Mouse (Mus musculus) liver, adult 2 months (tissue): ENCODE data around the gene Gstm1. TPM values are rescaled to one million over a fixed set of nuclear protein-coding genes. Genes with fewer than 3 reads are reported as not detected.
A peak's percentile ranks its signal among the peaks of the same experiment; 100 is the strongest.
"Not testable (repeated sequence)": the region's sequence is repeated elsewhere in the genome, so short reads cannot be mapped to it uniquely, and the experiment has no call there.

Experiments
- DNase-seq: peaks from one replicate; pipeline ENCODE4 v3.0.0-alpha.2; 2011; ENCODE audit warnings: low read depth, low spot score; ENCODE audit errors: extremely low read depth
- H3K27ac ChIP-seq: fragments of 200-500 bp; replicated peaks from 2 replicates; pipeline ENCODE4 v1.5.1; 2012; ENCODE audit warnings: low read depth, mild to moderate bottlenecking, control low read depth, inconsistent platforms, low read length; ENCODE audit not compliant: insufficient read depth
- H3K27me3 ChIP-seq: fragments of 200-500 bp; 2 replicates; pipeline ENCODE4 v1.6.1; 2012; ENCODE audit warnings: mild to moderate bottlenecking, moderate library complexity, low read length, inconsistent platforms; ENCODE audit not compliant: control insufficient read depth, insufficient read depth
- H3K36me3 ChIP-seq: fragments of 200-500 bp; 2 replicates; pipeline ENCODE4 v1.6.1; 2012; ENCODE audit warnings: low read length, inconsistent platforms; ENCODE audit not compliant: control insufficient read depth, insufficient read depth
- H3K4me1 ChIP-seq: fragments of 200-500 bp; 2 replicates; pipeline ENCODE4 v1.6.1; 2011; ENCODE audit warnings: low read length; ENCODE audit not compliant: control insufficient read depth, insufficient read depth
- H3K4me3 ChIP-seq: fragments of 200-500 bp; 2 replicates; pipeline ENCODE4 v1.5.1; 2011; ENCODE audit warnings: low read depth, mild to moderate bottlenecking, control low read depth, low read length, moderate library complexity; ENCODE audit not compliant: insufficient read depth
- H3K79me2 ChIP-seq: fragments of 200-500 bp; 2 replicates; pipeline ENCODE4 v1.6.1; 2012; ENCODE audit warnings: inconsistent platforms, mild to moderate bottlenecking, low read length, moderate library complexity; ENCODE audit not compliant: control insufficient read depth, insufficient read depth
- H3K9ac ChIP-seq: fragments of 200-500 bp; 2 replicates; pipeline ENCODE4 v1.6.1; 2012; ENCODE audit warnings: low read depth, mild to moderate bottlenecking, control low read depth, inconsistent platforms, low read length
- CTCF ChIP-seq: fragments of 200-500 bp; IDR thresholded peaks from 2 replicates; pipeline ENCODE4 v1.5.1; 2011; ENCODE audit warnings: low read depth, low read length, control low read depth
- POLR2A ChIP-seq: fragments of 200-500 bp; IDR thresholded peaks from 2 replicates; pipeline ENCODE4 v1.6.1; 2011; ENCODE audit warnings: low read length, control low read depth; ENCODE audit not compliant: insufficient read depth; ENCODE audit errors: extremely low read depth
- WGBS: fragments of 180-500 bp; shearing (Covaris S2); methylation state at CpG from one replicate; pipeline ENCODE4 v1.1.7; 2018; 5-methylcytosine and 5-hydroxymethylcytosine counted together
- polyA plus RNA-seq: library from polyadenylated mRNA; depleted of rRNA; stranded (reverse); fragments of >200 nt; gene quantifications from 2 replicates; pipeline ENCODE4 v1.2.3, GENCODE M21; 2012
- total RNA-seq: library from RNA; depleted of rRNA; stranded (reverse); fragments of >200 nt; gene quantifications from 2 replicates; pipeline ENCODE4 v1.2.3, GENCODE M21; 2014

The Gstm1 gene
- total and polyA plus RNA-seq, 2 experiments: 474 to 6,847 TPM

DNA sequence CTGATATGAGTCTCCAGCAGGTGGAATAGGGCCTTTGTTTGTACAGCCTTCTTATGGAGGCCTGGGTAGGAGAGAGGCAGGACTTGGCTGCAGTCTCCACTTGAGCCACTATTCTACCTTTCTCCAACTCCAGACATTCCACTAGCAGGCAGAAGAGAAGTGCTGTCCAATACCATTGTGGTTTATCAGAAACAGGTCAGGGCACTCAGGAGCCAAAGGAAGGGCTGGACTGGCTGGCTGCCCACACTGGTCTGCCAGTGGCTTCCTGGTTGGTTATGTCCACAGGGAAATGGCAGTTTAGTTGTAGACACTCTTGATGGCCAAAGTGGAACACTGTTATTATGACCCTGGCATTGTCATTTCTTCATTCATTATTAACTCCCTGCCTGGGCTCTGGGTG lies 14.3 kb upstream of the Gstm1 start:
- Histone ChIP-seq H3K4me1 (peaks cover 22% of the 10 kb centered on the region), H3K36me3 (no peaks in the 10 kb centered on the region), H3K9ac (no peak overlapping the region), H3K27me3 (no peaks in the 10 kb centered on the region), H3K4me3 (no peak overlapping the region), H3K79me2 (no peaks in the 10 kb centered on the region), H3K27ac (0 out of 2 replicates have a peak overlapping the region, but pooled peaks have one; percentile 33)
- peak; percentile 90 for DNase-seq
- no peak for TF ChIP-seq POLR2A
- no peak for TF ChIP-seq CTCF

DNA sequence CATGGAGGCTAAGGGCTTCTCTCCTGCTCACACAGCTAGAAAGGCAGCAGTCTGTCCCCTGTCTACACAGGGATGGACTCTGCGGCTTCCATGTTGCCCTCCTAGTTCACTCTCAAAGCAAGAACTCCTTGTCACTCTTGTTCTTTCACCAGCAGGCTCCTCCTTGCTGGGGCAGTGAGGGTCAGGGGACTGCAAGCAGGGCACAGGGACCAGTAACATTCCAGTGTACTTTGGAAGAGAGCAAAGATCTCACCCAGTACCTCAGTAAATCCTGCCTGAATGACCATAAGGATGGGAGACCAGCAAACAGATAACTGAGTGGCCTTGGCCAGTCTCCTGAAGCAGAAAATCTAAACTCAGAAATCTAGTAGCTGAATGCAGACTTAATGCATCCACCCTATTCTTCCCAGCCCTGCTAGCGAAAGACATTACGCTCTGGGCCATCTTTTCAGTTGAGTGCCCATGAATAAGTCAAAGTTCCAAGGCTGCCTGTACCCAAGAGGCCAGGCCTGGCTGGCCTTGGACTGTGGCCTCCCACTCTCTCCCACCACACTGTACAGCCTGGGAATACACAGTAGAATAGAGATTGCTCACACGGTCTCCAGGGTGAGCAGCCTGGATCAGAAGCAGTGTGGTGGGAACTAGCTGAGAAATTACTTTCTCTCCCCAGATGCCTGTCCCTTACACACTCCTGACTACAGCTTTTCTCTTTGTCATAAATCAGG lies 11.0 kb upstream of the Gstm1 start:
- WGBS: 86% methylated on average over 4 of the region's 4 CpGs
- Histone ChIP-seq H3K9ac (no peak overlapping the region), H3K27ac (0 out of 2 replicates have a peak overlapping the region, but pooled peaks have one; percentile 1), H3K4me1 (peaks cover 38% of the 10 kb centered on the region), H3K4me3 (no peak overlapping the region), H3K36me3 (no peaks in the 10 kb centered on the region), H3K79me2 (no peaks in the 10 kb centered on the region), H3K27me3 (no peaks in the 10 kb centered on the region)
- DNase-seq: peak; percentile 75
- TF ChIP-seq POLR2A: no peak
- TF ChIP-seq CTCF: no peak

DNA sequence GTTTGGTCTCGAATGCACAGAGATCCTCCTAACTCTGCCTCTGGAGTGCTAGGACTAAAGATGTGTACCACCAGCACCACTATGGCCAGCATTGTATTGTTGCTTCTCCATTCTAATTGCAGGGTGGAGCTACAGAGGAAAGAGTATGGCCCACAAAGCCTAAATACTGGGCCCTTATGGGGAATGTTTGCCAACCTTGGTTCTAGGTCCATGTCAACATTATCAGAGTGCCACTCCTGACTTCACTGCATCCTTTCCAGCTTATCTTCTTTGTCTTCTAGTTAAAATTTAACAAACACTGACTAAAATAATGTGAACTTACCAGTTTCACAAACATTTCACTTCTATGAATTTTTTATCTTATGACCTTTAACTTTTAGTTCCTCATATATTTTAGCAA lies 8.8 kb upstream of the Gstm1 start:
- no peak for TF ChIP-seq POLR2A
- TF ChIP-seq CTCF: no peak

DNA sequence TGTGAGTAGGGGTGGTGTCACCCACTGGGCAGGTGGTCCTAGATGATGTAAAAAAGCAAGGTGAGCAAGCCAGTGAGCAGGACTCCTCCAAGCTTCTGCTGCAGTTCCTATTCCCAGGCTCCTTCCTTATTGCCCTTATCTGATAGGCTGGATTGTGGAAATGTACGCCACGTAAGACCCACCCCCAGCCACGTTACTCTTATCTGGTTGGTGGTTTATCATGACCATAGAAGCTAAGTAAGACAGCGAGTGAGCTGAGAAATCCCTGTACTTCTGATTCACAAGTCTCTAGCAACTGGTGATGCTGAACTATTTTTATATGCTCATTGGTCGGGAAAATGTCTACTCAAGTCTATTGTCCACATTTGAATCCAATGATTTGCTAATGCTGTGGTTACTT lies 8.3 kb upstream of the Gstm1 start:
- H3K79me2 ChIP-seq: no peaks in the 10 kb centered on the region
- no peak for TF ChIP-seq POLR2A
- TF ChIP-seq CTCF: no peak
- no peaks in the 10 kb centered on the region for H3K27me3 ChIP-seq
- no peak for DNase-seq
- peaks cover 38% of the 10 kb centered on the region for H3K4me1 ChIP-seq
- WGBS: 56% methylated on average over 5 of the region's 5 CpGs
- peak overlapping the region; percentile 22 for H3K27ac ChIP-seq
- H3K4me3 ChIP-seq: no peak overlapping the region
- H3K36me3 ChIP-seq: no peaks in the 10 kb centered on the region
- no peak overlapping the region for H3K9ac ChIP-seq

More for the DNA sequence above, 8.8 kb upstream of the Gstm1 start:
- WGBS: 36% methylated on average over 1 of the region's 1 CpGs
- no peaks in the 10 kb centered on the region for H3K79me2 ChIP-seq
- no peaks in the 10 kb centered on the region for H3K27me3 ChIP-seq
- peaks cover 42% of the 10 kb centered on the region for H3K4me1 ChIP-seq
- peak overlapping the region; percentile 49 for H3K27ac ChIP-seq
- no peak overlapping the region for H3K9ac ChIP-seq
- no peaks in the 10 kb centered on the region for H3K36me3 ChIP-seq
- DNase-seq: peak; percentile 93
- H3K4me3 ChIP-seq: no peak overlapping the region

DNA sequence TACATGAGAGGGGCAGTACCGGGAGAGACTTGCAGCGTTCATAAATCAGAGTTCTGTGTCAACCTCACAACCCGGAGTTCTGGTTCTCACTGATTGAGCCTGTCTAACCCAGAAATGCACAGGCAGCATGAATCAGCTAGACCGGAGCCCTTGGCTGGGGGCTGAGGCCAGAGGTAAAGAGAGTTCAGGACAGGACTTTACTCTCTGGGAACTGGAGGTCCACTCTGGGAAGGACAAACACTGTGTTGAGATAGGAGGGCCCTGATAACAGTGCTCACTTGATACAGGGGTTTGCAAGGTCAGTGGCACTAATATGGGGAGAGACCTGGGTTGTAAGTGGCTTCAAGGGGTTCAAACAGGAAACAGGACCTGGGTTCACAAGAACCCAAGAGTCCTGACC lies 7.5 kb upstream of the Gstm1 start:
- peak; percentile 79 for DNase-seq
- peaks cover 34% of the 10 kb centered on the region for H3K4me1 ChIP-seq
- 9% methylated on average over 4 of the region's 4 CpGs for WGBS
- H3K9ac ChIP-seq: no peak overlapping the region
- H3K27me3 ChIP-seq: no peaks in the 10 kb centered on the region
- no peaks in the 10 kb centered on the region for H3K36me3 ChIP-seq
- TF ChIP-seq POLR2A (no peak), CTCF (no peak)
- H3K4me3 ChIP-seq: no peak overlapping the region
- H3K27ac ChIP-seq: peak overlapping the region; percentile 39
- no peaks in the 10 kb centered on the region for H3K79me2 ChIP-seq

DNA sequence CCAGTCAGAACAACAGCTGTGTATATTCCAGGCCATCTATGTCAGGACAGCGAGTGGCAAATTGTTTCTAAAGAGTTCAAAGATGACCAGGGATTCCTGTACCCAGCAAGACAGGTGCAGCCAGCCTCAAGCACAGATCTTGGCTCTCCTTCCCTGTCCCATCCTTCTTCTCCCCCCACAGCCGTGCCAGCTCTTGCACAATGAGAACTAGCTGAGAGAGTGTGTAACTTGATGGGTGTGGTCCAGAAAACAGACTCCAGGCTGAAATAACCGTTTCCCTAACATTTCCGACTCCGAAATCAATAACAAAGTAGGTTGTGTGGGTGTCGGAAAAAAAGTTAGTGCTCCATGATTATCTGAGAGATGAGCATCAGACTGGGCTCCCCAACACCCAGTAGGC lies 4.9 kb upstream of the Gstm1 start:
- H3K4me3 ChIP-seq: no peak overlapping the region
- TF ChIP-seq POLR2A (no peak), CTCF (no peak)
- DNase-seq: peak; percentile 87
- no peak overlapping the region for H3K27ac ChIP-seq
- no peak overlapping the region for H3K9ac ChIP-seq
- H3K36me3 ChIP-seq: no peaks in the 10 kb centered on the region
- H3K79me2 ChIP-seq: no peaks in the 10 kb centered on the region
- no peaks in the 10 kb centered on the region for H3K27me3 ChIP-seq
- peaks cover 28% of the 10 kb centered on the region for H3K4me1 ChIP-seq
- WGBS: 15% methylated on average over 6 of the region's 6 CpGs

DNA sequence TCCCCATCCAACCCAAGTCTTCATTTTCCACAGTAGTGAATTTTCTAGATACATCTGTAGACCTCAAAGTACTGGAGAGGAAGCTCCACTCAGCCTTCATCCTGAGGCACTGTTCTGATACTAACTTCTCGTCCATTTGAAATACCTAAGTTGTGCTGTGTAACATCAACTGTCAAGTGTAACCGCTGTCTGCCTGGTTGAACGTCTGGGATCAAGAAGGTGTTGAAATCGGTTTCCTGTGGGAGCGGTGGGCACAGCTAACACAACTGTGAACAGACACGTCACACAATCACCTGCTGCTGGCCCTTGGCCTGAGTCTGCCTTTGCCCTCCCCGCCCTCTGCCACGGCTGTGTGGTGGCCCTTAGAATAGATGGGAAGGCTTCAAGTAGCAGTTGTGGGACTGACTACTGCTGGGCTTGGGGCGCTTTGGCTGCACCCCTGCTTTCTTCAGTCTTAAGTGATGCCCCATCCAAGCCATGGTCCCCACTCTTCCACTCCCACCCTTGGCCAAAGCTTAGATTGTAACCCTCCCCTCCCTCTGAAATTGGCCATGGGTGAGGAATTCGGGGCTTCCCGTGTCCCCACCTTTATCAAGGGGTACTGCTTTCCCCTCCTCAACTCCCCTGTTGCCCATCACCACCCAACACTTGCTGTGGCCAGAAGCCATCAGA lies 2.7 kb upstream of the Gstm1 start:
- H3K9ac ChIP-seq, H3K4me3 ChIP-seq, H3K27me3 ChIP-seq, DNase-seq, H3K79me2 ChIP-seq, H3K36me3 ChIP-seq, H3K27ac ChIP-seq: not testable (repeated sequence)
- WGBS: 89% methylated on average over 11 of the region's 11 CpGs
- peaks cover 32% of the 10 kb centered on the region for H3K4me1 ChIP-seq

DNA sequence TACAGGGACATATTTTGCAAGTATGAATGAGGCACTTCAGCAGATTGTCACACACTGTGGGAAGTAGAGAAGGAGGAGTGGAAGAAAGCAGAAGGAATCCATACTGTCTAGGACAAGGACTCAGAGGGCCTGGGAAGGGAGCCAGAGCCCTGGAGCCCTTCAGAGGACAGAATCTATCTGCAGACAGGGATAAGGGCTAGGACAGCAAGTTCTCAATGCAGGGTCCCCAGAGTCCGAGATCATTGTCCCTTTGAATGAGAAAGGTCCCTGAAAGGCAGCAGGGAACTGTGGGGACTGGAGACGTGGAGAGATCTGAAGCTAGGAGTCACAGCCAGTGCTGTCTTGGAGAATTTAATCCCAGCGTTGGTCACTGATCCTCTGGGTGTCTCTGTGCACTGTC lies 1.5 kb upstream of the Gstm1 start:
- H3K27ac ChIP-seq, DNase-seq, H3K4me3 ChIP-seq, H3K27me3 ChIP-seq, H3K79me2 ChIP-seq, H3K36me3 ChIP-seq, H3K9ac ChIP-seq: not testable (repeated sequence)
- WGBS: 91% methylated on average over 3 of the region's 3 CpGs
- H3K4me1 ChIP-seq: peaks cover 34% of the 10 kb centered on the region
